Mouse (Mus musculus): Measurements from ENCODE around the gene Trim38.
"Not testable (repeated sequence)": the region's sequence is repeated elsewhere in the genome, so short reads cannot be mapped to it uniquely, and the experiment has no call there.

The Trim38 gene

DNA sequence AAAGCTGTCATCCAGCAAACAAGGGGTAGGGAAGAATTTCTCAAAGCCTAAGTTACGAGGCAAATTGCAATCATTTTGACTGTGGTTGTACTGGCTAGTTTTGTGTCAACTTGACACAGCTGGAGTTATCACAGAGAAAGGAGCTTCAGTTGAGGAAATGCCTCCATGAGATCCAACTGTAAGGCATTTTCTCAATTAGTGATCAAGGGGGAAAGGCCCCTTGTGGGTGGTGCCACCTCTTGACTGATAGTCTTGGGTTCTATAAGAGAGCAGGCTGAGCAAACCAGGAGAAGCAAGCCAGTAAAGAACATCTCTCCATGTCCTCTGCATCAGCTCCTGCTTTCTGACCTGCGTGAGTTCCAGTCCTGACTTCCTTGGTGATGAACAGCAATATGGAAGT is at the start of gene Trim38:
Gene Trim38, plus strand, starts transcription at position 301 of the 400 bp plus-strand sequence.
- DNase-seq: not testable (repeated sequence)

DNA sequence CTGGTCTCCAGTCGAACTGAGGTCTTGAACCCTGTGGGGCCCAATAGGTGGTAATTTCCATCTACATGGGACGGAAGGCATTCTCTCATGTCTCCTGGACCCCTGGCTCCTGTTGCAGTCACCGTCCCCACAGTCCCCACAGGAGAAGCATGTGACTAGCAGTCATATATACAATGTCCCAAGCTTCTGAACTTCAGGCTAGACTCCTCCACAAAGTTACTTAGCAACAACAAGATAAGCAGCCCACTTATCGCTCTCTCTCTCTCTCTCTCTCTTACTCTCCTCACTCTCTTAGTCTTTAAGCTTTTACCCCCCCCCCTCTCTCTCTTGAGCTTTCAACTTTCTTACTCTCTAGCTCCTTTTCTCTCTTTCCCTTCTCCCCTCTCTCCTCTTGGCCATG is 45.5 kb upstream of the Trim38 start:
- no peak for DNase-seq

DNA sequence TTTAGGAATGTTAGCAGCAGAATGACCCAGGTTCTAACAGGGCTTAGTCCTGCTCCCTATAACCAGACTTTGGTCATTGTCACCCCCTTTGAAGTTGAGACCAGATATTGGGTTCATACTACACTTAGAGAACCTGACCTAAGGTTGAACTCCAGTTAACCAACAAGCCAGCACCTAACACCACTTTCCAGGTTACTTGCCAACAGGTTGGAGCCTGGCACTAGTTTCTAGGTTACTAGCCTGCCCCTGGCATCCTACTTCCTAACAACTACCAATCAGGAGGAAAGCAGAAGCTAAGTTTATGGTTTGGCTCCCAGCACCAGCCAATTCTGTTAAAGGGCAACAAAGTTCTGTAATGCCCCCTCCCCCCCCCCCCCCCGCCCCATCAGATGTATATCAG is 44.5 kb upstream of the Trim38 start:
- no peak for DNase-seq

DNA sequence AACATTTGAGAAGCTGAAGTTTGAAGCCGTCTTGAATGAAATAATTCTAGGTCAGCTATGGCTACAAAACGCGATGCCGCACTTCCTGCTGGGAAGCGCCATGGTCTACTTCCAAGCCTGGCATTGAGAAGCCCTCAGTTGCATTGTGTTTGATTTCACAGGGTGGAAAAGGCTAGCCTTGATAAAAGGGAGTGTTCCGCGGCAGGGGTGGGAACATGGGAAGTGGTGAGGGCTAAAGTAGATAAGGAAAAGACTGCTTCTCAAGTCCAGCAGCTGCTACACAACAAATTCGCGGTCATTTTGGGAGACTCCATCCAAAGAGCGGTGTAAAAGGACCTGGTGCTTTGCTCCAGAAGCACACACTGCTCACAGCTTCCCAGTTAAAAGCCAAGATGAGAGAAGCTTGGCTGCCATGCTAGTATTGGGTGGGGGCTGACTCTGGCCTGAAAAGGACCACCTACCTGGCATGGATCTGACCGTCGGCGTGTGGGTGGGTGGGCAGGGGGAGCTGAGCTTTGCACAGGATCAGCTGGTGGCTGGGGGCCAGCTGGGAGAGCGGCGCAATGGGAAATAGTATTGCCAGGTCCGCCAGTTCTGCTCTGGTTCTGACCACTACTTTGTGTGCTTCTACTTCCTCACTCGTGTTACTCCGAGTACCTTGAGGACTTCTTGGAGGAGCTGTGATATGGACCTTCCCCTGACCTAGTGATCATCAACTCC is 41.1 kb upstream of the Trim38 start:
- DNase-seq: no peak

DNA sequence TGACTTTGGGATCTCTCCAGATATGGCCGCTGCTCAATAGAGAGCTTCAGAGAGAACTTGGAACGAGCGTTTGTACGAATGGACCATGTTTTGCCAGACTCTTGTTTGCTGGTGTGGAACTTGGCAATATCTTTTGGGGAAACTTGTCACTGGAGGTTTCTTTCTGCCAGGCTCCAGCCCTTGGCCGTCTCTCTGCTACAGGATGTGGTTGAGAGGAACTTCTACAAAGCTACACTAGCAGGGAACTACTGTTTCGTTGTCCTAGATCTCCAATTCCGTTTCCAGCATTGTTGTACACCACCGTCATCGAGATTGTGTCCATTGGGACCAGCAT is 40.6 kb upstream of the Trim38 start:
- no peak for DNase-seq

DNA sequence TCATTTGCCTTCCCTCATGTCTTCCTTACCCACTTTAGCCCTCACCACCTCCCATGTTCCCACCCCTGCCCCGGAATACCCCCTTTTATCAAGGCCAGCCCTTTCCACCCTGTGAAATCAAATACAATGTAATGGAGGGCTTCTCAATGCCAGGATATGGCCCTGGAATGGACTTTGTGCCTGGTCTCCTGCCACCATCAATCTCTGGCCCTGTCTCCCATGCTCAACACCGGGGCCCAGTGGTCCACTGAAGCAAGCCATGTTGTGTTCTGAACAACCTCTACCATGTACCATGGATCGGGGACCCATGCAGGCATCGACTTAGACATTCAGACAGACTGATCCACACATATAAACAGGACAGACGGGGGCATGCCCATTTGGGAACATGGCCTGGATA is 40.0 kb upstream of the Trim38 start:
- no peak for DNase-seq

DNA sequence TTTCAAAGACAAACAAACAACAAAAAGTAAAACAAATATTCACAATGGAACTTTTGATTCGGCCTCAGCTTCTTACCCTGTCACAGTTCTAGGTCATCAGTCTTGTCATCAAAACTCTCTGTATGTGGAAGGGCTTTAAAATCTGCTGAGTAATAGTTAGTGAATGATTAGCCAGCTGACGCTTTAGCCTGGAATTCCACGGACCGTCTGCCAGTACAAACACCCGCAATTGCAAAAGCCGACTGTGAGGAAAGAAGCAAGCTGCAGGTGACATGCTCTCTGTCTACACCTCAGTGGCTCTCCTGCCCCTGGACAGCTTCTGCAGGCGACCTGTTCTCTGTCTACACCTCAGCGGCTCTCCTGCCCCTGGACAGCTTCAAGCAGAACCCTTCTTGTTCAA is 39.2 kb upstream of the Trim38 start:
- DNase-seq: no peak

DNA sequence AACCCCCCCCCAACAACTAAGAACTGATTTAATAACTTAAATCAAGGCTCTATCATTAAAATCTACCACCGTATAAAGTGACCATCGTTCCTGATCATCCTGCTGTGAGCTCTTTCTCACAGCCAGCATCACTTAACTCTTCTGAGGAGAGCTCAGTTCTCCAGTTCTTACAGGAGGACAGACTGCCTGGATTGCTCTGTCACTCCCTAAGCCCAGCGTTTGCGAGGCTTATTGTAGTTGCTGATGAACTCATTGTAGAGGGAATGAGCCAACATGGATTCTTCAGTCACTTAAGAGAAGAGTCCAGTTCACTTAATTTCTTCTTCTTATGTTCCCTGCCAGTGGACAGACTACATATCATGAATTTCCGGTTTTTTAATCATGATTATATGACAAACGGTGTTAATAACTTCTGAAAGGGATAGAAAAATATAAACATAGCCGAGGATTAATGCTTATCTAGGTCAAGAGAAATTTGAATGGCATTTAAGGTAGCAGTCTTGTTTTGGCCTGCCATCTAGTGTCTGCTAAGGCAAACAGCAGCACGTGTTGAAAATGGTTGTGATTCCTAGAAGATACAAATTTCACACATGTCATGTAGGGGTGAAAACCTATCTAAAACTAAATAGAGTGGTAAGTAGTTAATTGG is 37.4 kb upstream of the Trim38 start:
- DNase-seq: no peak

DNA sequence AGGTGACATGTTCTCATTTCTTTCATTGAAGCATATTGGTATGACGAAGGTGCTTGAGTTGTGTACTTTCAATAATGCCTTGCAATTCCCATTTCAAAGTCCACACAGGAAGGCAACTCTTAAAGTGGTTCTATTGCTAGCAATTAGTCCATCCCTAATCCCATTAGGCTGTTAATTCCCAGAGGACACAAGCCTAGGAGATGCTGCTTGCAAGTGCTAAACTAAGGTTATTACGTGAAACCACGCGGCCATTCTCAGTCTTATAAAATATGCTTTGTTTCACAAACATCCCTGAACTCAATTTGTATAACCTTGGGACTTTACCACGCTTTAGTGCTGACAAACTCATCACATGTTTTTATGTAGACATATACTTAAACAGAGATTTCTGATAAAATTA is 32.6 kb upstream of the Trim38 start:
- no peak for DNase-seq

DNA sequence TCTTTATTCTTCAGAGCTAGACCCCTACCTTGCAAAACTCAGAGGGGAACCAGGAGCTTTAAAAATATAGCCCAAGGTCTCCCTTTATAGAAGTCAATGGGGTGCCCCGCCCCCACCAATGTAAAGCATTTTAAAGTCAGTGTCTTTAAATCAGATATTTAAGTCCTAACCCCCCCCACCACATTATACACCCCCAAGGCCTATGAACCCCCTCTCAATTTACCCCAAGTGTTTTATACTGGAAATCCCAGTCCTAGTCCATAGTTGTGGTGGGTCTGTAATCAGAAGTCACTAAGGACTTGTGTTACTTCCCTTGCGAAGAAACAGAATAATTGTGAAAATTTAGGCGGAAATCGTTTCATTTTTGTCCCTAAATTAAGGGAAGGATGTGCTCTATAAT is 31.7 kb upstream of the Trim38 start:
- no peak for DNase-seq

DNA sequence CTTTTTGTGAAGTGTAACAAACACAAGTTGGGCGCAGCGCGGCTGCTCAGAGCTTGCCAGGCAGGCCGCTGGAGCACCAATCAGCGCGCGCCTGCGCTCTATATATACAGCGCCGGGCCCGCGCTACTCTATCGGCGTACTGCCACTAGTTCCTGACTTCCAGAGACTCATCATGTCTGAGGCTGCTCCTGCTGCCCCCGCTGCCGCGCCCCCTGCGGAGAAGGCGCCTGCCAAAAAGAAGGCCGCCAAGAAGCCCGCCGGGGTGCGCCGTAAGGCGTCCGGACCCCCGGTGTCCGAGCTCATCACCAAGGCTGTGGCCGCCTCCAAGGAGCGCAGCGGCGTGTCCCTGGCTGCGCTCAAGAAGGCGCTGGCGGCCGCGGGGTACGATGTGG is 31.0 kb upstream of the Trim38 start, which contains the start of gene Hist1h1c:
Gene Hist1h1c, plus strand, starts transcription at position 132 of the 392 bp plus-strand sequence.
- peak; percentile 86 for DNase-seq

DNA sequence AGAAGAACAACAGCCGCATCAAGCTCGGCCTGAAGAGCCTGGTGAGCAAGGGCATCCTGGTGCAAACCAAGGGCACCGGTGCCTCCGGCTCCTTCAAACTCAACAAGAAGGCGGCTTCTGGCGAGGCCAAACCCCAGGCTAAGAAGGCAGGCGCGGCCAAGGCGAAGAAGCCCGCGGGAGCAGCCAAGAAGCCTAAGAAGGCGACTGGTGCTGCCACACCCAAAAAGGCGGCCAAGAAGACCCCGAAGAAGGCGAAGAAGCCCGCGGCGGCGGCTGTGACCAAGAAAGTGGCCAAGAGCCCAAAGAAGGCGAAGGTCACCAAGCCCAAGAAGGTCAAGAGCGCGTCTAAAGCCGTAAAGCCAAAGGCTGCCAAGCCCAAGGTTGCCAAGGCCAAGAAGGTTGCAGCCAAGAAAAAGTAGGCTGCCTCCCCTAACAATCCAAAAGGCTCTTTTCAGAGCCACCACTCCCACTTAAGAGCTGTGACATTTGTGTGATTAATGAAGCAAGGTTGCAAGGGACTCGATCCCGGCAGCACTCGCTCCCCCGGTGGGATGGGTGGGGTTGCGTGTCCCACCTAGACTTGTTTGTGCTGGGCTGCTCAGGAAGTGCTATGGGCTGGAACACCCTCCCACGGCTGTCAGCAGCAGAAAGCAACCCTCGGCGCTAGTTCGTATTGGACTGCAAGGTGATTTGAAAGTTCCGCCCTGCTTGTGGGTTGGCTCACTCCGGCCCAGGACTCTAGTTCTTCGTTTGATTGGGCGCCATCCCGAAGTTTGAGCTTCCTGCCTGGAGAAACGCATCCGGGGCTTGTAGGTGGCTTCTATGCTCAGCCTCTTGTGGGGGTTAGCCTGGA is 30.4 kb upstream of the Trim38 start:
- peak; percentile 87 for DNase-seq

DNA sequence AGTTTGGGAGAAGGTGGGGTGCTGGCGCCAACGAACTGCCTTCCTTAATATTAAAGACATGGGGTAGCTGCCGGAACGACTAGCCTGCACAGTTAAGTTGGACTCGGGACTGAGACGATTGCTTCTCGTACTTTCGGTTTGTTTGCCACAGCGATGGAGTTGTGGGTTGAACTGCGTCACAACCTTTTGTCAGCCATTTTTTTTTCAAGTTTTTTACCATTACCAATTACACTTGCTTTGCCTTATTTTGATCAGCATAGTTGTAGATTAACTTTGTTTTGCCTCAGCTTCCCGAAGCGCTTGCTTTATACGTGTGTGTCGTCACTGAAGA is 29.8 kb upstream of the Trim38 start:
- DNase-seq: no peak

DNA sequence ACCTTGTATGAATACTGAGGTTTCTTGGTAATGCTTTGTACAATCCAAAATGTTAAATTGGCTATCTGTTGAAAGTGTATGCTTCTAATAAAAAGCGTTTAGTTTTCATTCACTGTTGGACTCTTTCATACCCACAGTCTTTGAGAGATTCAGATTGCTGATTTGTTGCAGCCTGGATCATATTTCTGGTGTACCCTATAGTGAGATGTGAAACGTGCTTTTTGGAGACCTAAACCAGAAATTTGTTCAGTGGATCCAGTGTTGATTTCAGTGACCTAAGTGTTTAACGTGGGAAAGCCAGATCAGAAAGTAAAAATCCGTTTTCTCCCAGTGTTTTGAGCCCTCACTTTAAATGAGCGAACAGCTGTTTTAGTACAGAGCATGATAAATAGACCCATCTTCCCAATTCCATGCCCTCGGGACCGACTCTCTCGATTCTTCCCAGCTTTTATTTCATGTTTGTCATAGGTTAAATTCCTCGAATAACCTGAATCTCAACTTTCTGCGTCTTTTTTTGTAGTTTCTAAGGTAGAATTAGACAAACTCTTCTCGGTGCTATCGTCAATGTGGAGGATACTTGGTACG is 29.4 kb upstream of the Trim38 start:
- no peak for DNase-seq

DNA sequence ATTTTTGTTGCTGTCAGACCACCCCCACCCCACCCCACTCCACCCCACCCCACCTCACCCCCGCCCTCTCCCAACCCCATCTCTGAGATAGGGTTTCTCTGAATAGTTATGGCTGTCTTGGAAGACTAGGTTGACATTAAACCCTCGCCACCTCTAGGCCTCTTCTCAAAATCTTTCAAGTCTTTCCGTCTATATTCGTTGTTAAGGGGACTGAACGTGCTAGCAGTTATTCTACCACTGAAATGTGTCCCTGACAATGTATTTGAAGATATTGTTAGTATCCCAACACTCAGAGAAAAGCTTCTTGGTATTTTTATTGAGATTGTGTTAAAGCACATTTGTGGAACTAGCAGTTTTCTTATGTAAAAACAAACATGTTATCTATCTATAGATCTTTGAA is 28.8 kb upstream of the Trim38 start:
- DNase-seq: no peak

DNA sequence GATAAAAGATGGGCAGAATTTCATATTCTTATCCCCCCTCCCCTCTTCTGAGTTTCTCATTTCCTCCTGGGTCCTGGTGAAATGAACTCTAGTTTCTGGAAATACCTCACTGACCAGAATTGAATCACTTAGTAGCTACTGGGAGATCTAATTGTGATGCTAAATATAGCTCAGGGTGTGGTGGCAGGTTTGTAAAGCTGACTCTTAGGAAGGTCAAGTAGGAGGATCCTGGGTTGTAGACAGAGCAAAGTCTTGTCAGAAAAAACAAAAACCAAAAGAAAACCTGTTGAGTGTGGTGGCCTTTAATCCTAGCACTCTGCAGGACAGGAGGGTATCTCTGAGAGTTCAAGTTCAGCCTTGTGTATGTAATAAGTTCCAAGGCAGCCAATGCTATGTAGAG is 27.7 kb upstream of the Trim38 start:
- DNase-seq: no peak

DNA sequence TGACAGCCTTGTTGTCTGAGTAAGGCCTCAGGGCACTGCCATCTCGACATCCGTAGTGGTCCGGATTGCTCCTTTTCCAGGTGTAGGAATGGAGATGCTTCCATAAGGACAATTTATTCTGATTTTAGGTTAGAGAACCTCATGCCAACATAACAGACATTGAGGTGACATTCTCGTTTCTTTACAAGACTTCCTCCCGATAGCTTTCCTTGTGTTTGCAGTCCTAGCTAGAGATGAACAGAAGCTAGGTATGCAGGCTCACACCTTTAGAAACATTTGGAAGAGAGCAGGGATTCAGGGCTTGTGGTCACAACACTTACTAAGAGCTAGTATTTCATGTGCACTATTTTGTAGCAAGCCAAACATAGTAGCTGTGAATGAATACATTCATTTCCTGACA is 26.5 kb upstream of the Trim38 start:
- DNase-seq: no peak

DNA sequence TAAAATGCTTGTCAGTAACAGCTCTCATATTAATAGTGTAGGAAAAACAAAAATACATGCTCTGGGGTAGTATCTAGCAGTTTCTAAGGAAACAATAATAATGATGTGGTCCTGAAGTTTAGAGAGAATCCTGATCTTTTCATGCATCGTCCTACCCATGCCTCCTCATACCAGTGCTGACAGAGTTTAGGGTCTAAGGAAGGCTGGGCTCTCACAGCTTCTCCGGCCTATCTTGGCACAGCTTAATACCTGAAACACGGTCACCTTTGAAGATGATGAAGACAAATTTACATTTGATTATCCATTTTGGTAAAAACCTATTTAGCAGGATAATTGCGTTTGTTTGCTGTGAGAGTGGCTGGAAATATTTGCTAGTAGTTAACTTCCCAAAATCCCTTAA is 25.8 kb upstream of the Trim38 start:
- DNase-seq: no peak

DNA sequence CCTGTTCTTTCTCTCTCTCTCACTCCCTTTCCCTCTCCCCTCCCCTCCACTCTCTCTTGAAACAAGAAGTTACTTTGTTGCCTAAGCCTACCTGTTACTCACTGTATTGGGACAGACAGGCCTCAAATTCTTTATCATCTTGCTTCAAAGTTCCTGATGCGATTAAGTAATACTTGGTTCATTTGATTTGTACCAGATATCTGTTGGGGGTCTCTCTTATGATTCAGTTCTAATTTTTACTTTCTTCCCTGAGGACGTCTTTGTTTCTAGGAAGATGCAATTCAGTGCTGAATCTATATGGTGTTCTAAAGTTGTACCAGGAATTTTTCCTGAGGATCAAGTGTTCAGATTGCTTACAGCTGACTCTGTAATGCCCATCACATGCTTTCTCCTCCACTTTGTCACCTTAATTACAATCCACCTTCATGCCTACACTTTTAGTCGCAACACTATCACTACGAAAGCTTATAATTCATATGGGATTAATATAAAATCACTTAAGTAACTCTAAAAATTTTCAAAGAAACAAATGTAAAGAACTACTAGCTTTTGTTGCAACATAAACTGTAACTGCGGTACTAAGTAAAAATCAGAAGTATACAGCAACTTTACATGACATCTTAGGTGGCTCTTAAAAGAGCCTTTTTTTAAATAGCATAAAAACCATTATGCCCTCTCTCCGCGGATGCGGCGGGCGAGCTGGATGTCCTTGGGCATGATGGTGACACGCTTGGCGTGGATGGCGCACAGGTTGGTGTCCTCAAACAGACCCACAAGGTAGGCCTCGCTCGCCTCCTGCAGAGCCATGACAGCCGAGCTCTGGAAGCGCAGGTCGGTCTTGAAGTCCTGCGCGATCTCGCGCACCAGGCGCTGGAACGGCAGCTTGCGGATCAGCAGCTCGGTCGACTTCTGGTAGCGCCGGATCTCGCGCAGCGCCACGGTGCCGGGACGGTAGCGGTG is 25.0 kb upstream of the Trim38 start:
- DNase-seq: no peak

DNA sequence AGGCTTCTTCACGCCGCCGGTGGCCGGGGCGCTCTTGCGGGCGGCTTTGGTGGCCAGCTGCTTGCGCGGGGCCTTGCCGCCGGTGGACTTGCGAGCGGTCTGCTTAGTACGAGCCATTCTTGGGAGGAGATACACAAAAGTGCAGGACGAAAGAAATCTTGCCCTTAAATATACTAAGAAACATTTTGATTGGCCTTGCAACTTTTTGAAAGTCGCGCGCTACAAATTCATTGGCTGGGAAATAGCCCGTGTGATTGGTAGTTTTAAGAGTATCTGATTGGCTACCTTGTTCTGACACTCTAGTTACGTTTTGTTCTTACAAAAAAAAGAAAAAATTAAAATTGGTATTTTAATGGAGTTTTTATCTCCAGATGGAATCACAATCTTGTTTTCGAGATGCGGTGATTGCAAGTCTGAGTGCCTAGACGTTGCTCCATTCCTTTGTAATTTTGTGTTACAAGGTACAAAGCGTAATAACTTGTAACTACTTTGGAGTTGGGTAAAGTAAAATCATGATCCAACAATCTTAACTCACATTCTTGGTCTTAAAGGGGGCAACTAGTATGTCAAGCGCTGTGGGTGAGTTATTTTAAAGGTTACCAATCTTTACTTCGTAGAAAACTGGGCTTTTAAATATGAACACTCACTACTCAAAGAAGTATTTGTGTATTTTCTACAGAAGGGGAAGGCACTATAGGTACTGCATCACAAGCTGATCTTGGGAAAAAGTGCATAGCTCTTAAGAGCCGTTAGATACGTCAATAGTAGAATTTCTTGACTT is 24.1 kb upstream of the Trim38 start, which contains the start of gene Hist1h3c:
Gene Hist1h3c, minus strand, starts transcription at position 222 of the 781 bp plus-strand sequence.
- peak; percentile 85 for DNase-seq
